Mouse (Mus musculus): ENCODE data around the gene Slc2a6. TPM values are rescaled to one million over a fixed set of nuclear protein-coding genes. Genes with fewer than 3 reads are reported as not detected.
A peak's percentile ranks its signal among the peaks of the same experiment; 100 is the strongest.

The Slc2a6 gene
- polyA plus RNA-seq, 1 experiment from 2014 or later: 2.7 TPM

DNA sequence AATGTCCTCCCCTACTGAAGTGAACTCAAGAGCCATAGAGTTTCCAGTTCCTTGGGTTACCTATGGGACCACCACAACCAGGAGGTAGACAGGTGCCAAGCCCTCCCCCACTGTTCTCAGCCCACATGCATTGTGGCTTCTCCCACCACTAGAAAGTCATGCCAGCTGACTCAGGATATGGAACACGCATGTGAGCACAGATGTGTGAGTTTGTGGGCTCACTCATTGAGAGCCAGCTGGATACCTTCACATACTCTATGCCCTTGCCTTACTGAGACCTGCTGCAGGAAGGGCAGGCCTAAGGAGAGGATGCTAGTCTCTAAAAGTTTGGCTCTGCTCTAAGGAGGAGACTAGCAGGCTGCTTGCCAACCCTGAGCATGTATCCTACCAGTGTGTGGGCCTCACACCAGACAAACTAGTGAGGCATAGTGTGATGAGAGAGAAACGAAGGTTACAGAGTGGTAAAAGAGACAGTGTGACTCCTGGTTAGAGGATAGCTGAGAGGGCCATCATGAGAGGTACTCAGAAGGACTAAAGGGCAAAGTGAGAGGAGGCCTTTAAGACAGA, 42.5 kb upstream of the Slc2a6 start:
- DNase-seq (ENCODE audit: low spot score) (no peak), ATAC-seq (ENCODE audit: low FRiP score, low TSS enrichment) (no peak)
- Histone ChIP-seq H3K4me1 (replicated peaks; ENCODE audit: control insufficient read depth, insufficient read depth) (peaks cover 5% of the 10 kb centered on the region; the same call in 1 of the 2 replicates), H3K9me3 (ENCODE audit: control insufficient read depth, low read length) (no peaks in the 10 kb centered on the region), H3K4me3 (ENCODE audit: low read depth, low read length) (no peak overlapping the region), H3K4me2 (replicated peaks; ENCODE audit: low read depth) (no peak overlapping the region), H3K27me3 (ENCODE audit: control insufficient read depth, insufficient read depth, low read length) (no peaks in the 10 kb centered on the region), H3K27ac (replicated peaks) (no peak overlapping the region), H3K36me3 (ENCODE audit: control insufficient read depth, insufficient read depth, low read length) (no peaks in the 10 kb centered on the region), H3K9ac (ENCODE audit: low read length) (no peak overlapping the region)
- 79% methylated on average over 2 of the region's 2 CpGs for WGBS
- no peak for TF ChIP-seq CTCF (IDR thresholded peaks at IDR 0.05; ENCODE audit: low read depth)
- TF ChIP-seq EP300 (optimal IDR thresholded peaks at IDR 0.05): no peak

DNA sequence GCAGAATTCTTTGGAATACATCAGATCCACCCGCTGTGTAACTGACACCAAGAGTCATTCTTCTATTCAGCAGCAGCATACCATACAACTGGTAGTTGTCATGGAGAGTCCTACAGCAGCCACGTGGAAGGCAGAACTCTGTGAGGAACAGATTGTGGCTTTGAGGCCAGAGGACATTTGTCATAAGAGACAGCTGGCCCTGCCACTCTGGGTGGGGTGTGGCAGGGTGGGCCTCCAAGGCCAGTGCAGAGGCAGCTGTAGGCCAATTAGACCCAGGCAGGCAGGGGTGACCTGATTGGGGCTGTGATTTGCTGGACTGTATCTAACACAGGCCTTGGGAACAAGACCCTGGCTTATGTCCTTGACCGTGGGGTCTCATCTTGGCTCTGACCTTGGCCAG, 41.8 kb upstream of the Slc2a6 start:
- Histone ChIP-seq H3K4me3 (ENCODE audit: low read depth, low read length) (no peak overlapping the region), H3K4me1 (replicated peaks; ENCODE audit: control insufficient read depth, insufficient read depth) (peaks cover 5% of the 10 kb centered on the region; the same call in 1 of the 2 replicates), H3K36me3 (ENCODE audit: control insufficient read depth, insufficient read depth, low read length) (no peaks in the 10 kb centered on the region), H3K9ac (ENCODE audit: low read length) (no peak overlapping the region), H3K27me3 (ENCODE audit: control insufficient read depth, insufficient read depth, low read length) (no peaks in the 10 kb centered on the region), H3K9me3 (ENCODE audit: control insufficient read depth, low read length) (no peaks in the 10 kb centered on the region), H3K4me2 (replicated peaks; ENCODE audit: low read depth) (no peak overlapping the region), H3K27ac (replicated peaks) (no peak overlapping the region)
- 47% methylated on average over 3 of the region's 3 CpGs for WGBS
- DNase-seq (ENCODE audit: low spot score) (no peak), ATAC-seq (ENCODE audit: low FRiP score, low TSS enrichment) (peak; percentile 25; the same call in 1 of the 2 replicates)
- no peak for TF ChIP-seq CTCF (IDR thresholded peaks at IDR 0.05; ENCODE audit: low read depth)
- TF ChIP-seq EP300 (optimal IDR thresholded peaks at IDR 0.05): no peak

DNA sequence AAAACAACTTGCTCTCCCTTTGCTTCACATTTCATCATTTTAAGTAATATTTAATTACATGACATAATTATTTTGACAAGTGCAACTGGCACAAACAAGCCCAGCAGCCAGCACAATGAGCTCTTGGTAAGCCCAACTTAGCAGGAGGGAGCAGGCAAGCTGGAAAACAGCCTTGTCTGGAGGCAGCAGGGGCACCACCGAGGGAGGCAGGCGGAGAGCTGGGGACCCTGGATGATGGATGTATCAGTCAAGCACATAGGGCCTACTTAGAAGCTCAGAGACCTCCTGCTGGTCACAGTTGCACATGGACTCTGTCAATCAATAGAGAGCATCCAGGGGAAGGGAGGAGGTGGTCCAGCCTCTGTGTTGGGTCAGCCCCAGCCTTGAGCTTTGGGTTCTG, 40.2 kb upstream of the Slc2a6 start:
- Histone ChIP-seq H3K4me3 (ENCODE audit: low read depth, low read length) (no peak overlapping the region), H3K27ac (replicated peaks) (no peak overlapping the region), H3K27me3 (ENCODE audit: control insufficient read depth, insufficient read depth, low read length) (no peaks in the 10 kb centered on the region), H3K4me1 (replicated peaks; ENCODE audit: control insufficient read depth, insufficient read depth) (peaks cover 5% of the 10 kb centered on the region; the same call in 1 of the 2 replicates), H3K9me3 (ENCODE audit: control insufficient read depth, low read length) (no peaks in the 10 kb centered on the region), H3K9ac (ENCODE audit: low read length) (no peak overlapping the region), H3K36me3 (ENCODE audit: control insufficient read depth, insufficient read depth, low read length) (no peaks in the 10 kb centered on the region), H3K4me2 (replicated peaks; ENCODE audit: low read depth) (no peak overlapping the region)
- 47% methylated on average over 2 of the region's 2 CpGs for WGBS
- no peak for ATAC-seq (ENCODE audit: low FRiP score, low TSS enrichment)
- TF ChIP-seq CTCF (IDR thresholded peaks at IDR 0.05; ENCODE audit: low read depth): no peak
- TF ChIP-seq EP300 (optimal IDR thresholded peaks at IDR 0.05): no peak
- DNase-seq (ENCODE audit: low spot score): no peak

DNA sequence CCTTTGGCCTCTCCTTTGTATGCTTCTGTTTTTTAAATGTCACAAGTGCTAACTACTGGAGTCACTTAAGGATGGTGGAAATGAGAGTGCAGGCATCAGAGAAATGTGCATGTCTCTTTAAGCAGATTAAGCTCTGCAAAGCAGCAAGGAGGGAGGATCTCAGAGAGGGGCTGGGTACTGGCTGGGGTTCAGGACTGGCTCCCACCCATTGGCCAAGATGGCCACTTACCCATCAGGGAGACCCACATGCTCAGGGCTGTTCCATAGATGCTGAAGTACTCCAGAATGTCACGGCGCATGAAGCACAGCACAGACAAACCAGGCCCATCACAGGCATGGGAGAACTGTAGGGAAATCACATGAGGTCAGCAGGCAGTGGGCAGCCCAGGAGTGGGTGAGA, 39.3 kb upstream of the Slc2a6 start:
- no peak for ATAC-seq (ENCODE audit: low FRiP score, low TSS enrichment)
- H3K9ac ChIP-seq (ENCODE audit: low read length): no peak overlapping the region
- H3K4me2 ChIP-seq (replicated peaks; ENCODE audit: low read depth): no peak overlapping the region
- no peak overlapping the region for H3K27ac ChIP-seq (replicated peaks)
- H3K9me3 ChIP-seq (ENCODE audit: control insufficient read depth, low read length): no peaks in the 10 kb centered on the region
- no peaks in the 10 kb centered on the region for H3K27me3 ChIP-seq (ENCODE audit: control insufficient read depth, insufficient read depth, low read length)
- H3K4me1 ChIP-seq (replicated peaks; ENCODE audit: control insufficient read depth, insufficient read depth): peaks cover 5% of the 10 kb centered on the region; the same call in 1 of the 2 replicates
- DNase-seq (ENCODE audit: low spot score): no peak
- no peak for TF ChIP-seq CTCF (IDR thresholded peaks at IDR 0.05; ENCODE audit: low read depth)
- no peak for TF ChIP-seq EP300 (optimal IDR thresholded peaks at IDR 0.05)
- 95% methylated on average over 2 of the region's 2 CpGs for WGBS
- no peaks in the 10 kb centered on the region for H3K36me3 ChIP-seq (ENCODE audit: control insufficient read depth, insufficient read depth, low read length)
- no peak overlapping the region for H3K4me3 ChIP-seq (ENCODE audit: low read depth, low read length)

DNA sequence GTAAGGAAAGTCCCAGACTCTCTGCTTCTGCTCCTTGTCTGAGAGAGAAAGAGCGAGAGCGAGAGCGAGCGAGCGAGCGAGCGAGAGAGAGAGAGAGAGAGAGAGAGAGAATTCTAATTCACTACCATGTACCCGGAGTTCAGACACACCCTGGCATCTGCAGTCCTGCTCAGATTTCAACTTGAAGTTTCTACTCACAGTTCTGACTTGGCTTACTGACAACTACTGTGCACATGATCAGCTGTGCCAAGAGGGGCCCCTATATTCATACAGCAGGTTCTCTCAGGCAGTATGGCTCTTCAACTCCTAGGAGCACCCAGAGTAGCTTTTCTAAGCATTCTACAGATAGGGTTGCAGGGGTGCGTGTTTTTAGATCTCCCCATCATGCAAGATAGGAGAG, 31.4 kb upstream of the Slc2a6 start:
- H3K9ac ChIP-seq (ENCODE audit: low read length): peak overlapping the region; percentile 13; the same call in 1 of the 2 replicates
- no peak overlapping the region for H3K4me3 ChIP-seq (ENCODE audit: low read depth, low read length)
- no peaks in the 10 kb centered on the region for H3K9me3 ChIP-seq (ENCODE audit: control insufficient read depth, low read length)
- H3K27ac ChIP-seq (replicated peaks): no peak overlapping the region
- 72% methylated on average over 9 of the region's 9 CpGs for WGBS
- H3K36me3 ChIP-seq (ENCODE audit: control insufficient read depth, insufficient read depth, low read length): no peaks in the 10 kb centered on the region
- H3K27me3 ChIP-seq (ENCODE audit: control insufficient read depth, insufficient read depth, low read length): no peaks in the 10 kb centered on the region
- no peak overlapping the region for H3K4me2 ChIP-seq (replicated peaks; ENCODE audit: low read depth)
- ATAC-seq (ENCODE audit: low FRiP score, low TSS enrichment) (no peak), DNase-seq (ENCODE audit: low spot score) (no peak)
- 0 out of 2 replicates have a peak, but pooled peaks cover 2% of the 10 kb centered on the region for H3K4me1 ChIP-seq (replicated peaks; ENCODE audit: control insufficient read depth, insufficient read depth)
- TF ChIP-seq CTCF (IDR thresholded peaks at IDR 0.05; ENCODE audit: low read depth) (no peak), EP300 (optimal IDR thresholded peaks at IDR 0.05) (no peak)

DNA sequence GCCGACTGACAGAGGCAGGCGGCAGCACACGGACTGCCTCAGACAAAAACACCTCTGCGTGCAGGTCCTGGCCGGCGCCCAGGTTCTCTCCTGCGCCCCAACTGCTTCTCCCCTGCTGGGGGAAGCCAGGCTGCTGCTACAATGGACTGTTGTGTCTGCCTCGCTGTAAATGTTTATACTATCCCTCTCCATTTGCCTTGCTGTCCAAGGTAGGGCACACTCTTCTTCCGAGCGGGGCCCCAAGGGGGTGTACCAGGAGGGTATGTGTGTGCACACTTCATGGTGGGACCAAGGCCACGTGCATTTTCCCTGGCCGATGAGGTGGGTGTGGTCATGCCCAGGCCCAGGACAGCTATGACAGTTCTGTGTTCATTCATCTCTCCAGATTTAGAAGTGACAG, 31.0 kb upstream of the Slc2a6 start:
- TF ChIP-seq CTCF (IDR thresholded peaks at IDR 0.05; ENCODE audit: low read depth) (peak; percentile 11; the same call in 1 of the 2 replicates), EP300 (optimal IDR thresholded peaks at IDR 0.05) (no peak)
- 17% methylated on average over 12 of the region's 12 CpGs for WGBS
- no peaks in the 10 kb centered on the region for H3K36me3 ChIP-seq (ENCODE audit: control insufficient read depth, insufficient read depth, low read length)
- no peak overlapping the region for H3K27ac ChIP-seq (replicated peaks)
- no peak overlapping the region for H3K4me2 ChIP-seq (replicated peaks; ENCODE audit: low read depth)
- no peaks in the 10 kb centered on the region for H3K9me3 ChIP-seq (ENCODE audit: control insufficient read depth, low read length)
- H3K4me1 ChIP-seq (replicated peaks; ENCODE audit: control insufficient read depth, insufficient read depth): 0 out of 2 replicates have a peak, but pooled peaks cover 2% of the 10 kb centered on the region
- no peak for ATAC-seq (ENCODE audit: low FRiP score, low TSS enrichment)
- DNase-seq (ENCODE audit: low spot score): no peak
- peak overlapping the region; percentile 13; the same call in 1 of the 2 replicates for H3K9ac ChIP-seq (ENCODE audit: low read length)
- H3K4me3 ChIP-seq (ENCODE audit: low read depth, low read length): no peak overlapping the region
- no peaks in the 10 kb centered on the region for H3K27me3 ChIP-seq (ENCODE audit: control insufficient read depth, insufficient read depth, low read length)
